Mouse (Mus musculus) spleen, postnatal 10 days (tissue): ENCODE results near the gene BC051019.

Experiments used
- DNase-seq, 2 experiments: peaks; one replicate each; pipeline ENCODE4 v3.0.0; 2021 to 2022; ENCODE audit warnings: low spot score in 2 of 2

BC051019 gene

DNA sequence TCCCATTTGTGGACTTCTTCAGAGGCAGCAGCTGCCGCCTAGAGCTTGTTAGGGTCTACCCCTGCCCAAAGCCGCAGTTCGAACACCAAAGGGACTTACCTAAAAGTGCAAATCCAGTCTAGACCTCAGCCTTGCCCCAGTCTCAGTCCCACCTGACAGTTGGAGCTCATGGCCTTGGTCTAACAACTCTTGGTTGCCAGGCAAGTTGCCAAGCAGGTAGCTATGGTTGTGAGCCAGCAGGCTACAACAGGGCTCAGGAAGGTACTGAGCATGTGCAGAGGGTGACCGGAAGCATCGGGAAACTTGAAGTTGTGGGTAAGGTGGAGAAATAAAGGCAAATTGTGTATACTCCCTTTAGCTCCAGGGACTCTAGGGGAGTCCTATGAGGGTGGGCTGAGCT is at the start of gene BC051019:
Gene BC051019 (minus strand): TSS at position 154 of the 400 bp plus-strand sequence.
- DNase-seq, result no peak

DNA sequence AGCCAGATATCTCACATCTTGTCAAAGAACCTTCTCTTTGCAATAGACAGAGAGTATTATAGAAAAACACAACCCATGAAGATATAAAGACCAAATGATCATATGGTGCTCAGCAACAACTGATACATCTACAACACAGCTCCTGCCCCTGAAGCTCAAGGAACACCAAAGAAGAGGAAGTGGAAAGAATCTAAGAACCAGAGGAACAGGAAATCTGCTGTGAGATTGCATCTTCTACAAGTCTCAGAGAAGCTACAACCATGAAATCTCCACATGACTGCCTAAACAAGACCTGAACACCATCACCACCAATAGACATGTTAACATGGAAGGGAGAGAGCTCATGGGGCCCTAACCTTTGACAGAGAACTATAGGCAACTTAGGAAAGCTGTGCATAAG is 48.6 kb upstream of the BC051019 start:
- no peak for DNase-seq

DNA sequence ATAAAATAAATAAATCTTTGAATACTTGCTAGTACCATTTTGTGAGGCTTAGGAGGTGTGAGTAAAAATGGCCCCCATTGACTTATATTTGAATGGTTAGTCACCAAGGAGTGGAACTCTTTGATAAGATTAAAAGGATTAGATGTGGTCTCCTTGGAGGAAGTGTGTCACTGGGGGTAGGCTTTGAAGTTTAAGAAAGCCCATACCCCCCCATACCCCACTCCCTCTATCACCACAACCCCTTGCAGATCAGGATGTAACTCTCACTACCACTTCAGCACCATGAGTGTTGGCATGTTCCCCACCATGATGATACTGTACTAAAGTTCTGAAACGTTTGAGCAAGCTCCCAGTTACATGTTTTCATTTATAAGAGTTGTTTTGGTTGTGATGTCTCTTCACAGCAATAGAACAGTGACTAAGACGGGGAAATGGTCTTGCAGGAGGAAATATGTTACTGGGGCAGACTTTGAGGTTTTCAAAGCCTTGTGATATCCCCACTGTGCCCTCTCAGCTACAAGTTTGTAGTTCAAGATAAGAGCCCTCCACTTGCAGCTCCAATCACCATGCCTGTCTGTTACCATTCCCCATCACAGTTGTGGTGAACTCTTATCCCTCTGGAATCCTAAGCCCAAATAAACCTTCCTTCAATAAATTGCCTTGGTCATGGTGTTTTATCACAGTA is 45.2 kb upstream of the BC051019 start:
- DNase-seq, result no peak

DNA sequence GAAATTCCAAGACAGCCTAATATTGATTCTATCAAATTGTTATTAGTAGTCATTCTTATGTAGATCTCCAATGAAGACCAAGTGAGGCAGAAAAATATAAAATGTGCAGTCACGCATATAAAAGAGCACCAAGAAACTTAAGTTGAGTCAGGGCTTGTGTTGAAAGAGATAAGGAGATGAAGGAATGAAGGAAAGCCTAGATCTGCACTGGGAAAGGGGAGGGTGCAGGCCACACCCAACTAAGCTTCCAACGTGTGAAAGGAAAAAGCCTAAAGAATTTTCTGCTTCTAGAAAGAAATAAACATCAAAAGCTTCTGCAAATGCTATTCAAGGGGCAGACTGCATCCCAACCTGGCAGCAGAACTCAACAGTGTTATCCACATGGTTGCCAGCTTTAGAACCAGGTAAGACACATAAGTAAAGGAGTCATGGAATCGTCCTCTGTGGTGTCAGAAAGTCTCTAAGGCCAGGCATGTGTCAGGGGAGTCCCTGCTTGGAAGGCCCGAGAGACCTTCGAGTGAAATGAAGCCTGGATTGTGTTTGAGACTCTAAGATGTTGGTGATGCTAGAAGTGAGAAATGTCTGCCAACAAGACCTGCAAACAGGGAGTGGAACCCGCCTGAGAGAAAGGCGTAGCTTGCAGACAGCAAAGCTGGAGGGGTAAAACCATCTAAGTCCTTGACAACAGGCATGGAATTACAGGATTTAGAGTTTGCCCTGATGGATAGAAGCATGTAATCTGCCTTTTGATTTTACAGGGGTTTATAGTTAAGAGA is 44.1 kb upstream of the BC051019 start:
- no peak for DNase-seq

DNA sequence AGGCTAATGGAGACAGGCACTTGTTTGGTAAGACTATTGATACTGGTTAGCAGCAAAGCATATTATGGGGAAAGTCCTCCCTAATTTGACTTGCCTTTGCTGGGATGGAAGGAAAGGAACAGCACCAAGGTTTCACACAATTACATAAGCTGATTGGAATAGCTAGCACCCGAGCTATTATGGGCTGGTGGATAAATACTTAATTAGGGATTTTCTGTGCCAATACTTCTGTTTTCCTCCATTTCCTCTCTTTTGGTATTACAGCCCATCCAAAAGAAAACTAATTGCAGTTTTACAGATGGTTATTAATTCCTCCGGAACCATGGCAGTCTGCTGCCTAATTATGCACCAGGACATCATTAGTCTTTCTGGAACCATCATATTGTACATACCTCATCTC is 40.4 kb upstream of the BC051019 start:
- DNase-seq, result no peak

DNA sequence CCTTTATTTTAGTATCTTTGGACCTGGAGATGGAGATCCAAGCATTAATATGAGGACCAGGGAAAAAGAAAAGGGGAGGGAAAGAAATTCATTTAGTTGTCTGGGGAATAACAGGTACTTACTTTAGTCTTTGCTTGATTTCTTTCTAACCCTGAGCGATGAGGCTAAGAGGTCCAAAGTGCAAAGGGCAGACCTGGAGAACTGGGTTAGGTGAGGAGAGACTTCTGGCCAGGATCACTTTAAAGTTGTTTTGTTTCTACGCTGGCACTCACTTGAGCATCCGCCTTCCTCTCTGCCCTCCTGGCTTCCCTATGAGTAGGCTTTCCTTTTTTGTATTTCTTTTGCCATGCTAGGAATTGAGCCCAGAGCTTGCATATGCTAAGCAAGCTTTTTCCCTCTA is 32.6 kb upstream of the BC051019 start:
- no peak for DNase-seq

DNA sequence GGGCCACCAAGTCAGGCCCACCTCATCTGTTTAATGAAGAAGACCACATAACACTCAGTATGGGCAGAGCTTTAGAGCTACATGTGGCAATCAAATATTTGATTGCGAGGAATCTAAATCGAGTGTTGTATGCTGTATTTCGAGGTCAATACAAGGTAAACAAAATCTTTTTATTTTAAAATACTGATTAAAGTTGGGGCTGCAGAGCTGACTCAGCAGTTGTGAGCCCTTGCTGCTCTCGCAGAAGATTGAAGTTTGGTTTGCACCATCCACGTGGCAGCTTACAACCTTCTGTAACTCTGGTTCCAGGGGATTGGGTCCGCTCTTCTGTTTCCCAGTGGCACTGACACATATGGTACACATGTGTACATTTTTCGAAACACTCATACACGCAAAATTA is 30.4 kb upstream of the BC051019 start:
- no peak for DNase-seq

DNA sequence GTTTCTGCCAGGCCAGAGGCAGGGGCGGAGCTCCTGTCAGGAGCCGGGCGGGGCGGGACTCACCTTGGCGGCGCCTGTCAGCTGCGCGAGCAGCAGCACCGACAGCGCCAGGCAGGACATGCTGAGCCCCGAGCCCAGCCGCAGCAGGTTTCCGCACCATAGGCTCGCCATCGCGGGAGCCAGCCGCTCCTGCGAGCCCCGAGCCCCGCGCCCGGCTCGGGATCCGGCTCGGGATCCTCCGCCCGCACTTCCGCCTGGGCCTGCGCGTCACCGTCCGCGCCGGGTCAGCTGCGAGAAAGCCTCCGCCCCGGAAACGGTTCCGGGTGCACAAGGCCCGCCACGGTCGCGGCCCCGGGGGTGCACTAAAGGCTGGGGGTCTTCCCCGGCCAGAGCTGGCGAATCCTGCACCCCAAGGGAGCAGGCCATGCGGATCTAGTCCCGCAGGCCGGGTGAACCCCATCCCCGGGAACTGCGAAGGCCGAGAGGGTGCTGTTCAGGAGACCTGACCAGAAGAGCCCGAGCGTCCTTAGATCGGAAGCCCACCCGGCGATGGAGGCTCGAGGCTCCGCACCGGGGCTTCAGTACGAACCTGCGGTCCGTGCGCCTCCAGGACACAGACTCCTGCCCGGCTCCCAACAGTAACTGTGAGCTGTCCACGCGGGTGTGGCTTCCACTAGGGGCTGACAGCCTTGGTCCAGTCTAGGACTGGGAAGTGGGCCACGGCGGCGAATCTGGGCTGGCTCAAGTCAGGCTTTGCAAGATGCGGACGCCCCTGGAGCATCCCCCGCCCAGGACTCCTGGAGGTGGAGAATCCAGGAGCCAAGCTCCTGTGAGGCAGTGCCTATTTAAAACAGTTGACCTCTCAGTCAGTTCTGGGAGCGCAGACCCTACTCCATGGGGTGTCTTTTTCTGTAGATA is 28.6 kb upstream of the BC051019 start, which contains the start of gene Tmem9b:
Gene Tmem9b (minus strand): TSS at position 868 of the 918 bp plus-strand sequence.
- peak; percentile 83 to 84 for DNase-seq

DNA sequence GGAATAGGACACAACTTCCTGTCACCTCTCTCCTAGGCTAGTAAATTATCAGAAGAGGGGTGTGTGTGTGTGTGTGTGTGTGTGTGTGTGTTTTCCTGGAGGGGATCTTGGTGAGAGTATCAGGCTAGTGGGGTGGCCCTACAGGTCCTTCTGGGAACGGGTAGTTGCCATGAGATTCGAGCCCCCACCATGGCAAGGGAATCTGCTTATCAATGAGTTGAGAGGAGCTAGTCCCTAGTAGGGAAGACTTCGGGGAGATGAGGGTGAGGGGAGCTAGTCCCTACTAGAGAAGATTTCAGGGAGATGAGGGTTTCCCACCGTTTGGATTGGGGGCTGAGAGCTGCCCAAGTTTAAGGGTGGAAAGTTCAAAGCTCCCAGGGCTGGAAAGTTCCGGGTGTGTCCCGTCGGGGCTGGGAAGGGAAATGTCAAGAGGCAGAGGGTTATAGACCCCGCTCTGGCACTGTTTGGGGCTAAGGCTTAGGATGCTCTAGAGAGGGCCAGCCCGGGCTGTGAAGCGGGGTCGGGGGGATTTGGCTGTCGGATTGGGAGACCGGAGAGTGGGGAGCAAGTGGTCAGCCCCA is 27.9 kb upstream of the BC051019 start:
- DNase-seq, result peak in 1 of 2 experiments; percentile 29

DNA sequence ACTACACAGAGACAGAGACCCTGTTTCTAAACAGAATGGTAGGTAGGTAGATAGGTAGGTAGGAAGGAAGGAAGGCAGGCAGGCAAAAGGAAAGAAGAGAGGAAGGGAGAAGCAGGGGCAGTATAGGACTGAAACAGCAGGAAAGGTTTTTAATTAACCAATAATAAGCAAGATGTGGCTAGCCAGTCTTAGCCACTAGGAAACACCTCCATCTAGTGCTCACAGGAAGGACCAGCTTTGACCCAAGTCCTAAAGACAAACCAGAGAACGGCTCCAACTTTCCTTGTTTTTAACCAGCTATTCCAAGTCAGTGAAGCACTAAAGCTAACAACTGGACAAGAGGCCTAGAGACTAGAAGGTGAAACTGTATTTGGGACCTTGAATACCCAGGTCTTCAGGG is 24.1 kb upstream of the BC051019 start:
- no peak for DNase-seq

DNA sequence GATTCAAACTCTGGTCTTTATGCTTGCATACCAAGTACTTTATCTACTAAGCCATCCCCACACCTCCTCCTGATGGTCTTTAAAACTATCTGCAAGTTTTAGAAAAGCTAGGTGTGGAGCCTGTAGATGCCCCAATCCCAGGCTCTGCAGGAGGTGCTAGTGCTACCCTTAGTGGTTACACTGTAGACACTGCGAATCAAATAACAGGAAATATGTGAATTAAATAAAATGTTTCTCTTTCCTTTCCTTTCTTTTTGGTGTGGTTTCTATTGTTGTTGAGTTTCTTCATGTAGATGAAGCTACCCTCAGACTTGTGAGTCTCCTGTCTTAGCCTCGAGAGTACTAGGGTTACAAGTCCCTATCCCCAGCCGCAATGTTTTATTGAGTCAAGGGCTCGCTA is 18.1 kb upstream of the BC051019 start:
- DNase-seq, result no peak

DNA sequence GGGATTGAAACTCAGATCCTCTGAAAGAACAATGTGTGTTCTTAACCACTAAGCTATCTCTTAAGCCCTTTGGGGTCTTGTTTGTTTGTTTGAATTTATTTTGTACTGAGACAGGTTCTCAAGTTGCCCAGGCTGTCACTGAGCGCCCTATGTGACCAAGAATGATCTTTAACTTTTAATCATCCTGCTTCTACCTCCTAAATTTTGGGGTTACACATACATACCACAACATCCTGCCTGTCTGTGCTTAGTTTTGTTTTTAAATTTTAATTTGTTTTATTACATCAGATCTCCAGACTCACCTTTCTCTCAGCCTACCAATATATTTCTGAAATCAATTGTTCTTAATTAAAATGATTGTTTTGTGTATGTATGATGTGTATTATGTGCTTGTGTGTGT is 17.4 kb upstream of the BC051019 start:
- no peak for DNase-seq

DNA sequence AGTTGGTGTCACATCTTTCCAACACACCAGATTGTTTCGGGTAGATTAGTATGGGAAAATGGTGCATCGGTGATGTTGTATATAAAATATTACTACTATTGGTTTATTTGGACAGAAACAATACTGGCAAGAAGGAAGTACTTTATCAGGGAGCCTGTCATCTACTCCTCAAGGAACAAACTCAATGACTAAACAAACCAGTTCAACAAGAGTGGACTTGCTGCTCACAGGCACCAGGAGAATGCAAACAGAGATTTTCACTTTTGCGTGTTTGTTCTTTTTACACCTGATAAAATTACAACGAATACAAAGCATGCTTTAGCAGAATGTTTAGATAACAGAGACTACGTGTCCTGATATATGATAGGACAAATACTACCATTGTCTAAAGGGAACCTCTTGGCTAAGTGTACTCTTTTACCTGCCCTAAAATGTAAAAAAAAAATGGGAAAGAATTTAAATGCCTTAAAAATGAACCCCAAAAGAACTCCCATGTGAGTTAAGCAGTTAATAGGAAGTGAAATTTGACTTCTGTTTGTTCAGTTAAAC is 16.2 kb upstream of the BC051019 start:
- DNase-seq, result no peak

DNA sequence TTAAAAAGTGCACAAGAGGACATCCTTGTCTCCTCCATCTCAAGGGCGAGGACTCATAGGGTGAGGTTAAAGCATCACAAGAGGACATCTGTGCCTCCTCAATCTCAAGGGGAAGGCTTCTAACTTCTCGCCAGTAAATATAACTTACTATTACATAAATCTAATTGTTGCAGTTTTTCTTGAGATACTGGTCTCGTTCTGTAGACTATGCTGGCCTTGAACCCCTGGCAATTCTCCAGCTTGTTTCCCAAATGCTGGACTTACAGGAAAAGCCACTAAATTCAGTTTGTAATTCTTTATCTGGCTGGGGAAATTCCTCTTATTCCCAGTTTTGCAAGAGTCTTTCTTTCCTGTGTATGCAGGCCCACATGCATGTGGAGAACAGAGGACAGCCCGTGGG is 11.2 kb upstream of the BC051019 start:
- DNase-seq, result no peak

DNA sequence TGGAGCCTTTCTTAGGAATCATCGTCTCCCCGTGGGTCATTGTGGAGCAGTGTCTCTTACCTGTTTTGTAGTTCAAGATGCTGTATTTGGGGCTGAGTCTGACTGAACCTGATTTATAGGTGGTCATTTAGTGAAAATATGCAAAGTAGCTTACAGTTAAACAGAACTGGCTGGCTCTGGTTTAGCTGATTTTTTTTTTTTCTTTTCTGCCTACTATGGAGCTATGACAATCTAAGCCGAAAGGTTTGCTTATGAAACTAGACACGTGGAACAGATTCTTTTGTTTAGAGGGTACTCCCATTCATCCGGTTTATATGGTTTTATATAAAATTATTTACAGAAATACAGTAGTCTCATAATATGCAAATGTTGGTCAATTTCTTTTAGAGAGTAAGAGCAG is 8.0 kb upstream of the BC051019 start, which contains the start of gene Ascl3:
Gene Ascl3 (minus strand): TSS at position 101 of the 400 bp plus-strand sequence.
- DNase-seq, result no peak

DNA sequence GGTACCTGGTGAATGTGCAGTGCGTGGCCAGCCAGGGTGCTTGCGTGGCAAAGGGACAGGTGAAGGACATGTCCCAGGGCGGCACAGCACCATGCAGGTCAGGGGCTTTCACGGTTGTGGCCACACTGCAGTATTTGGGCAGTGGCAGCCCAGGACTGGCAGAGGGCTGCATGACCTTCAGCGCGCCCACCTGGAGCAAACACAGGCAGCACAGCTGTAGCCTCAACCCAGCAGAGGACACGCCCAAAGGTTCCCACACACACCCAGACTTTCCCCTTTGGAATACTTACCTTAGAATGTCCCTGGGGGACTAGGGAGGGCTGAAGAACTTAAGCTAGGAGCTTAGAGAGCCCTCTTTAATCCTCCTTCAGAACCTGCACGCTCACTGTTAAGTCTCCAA is 536 bp downstream of the BC051019 start:
- DNase-seq, result no peak

DNA sequence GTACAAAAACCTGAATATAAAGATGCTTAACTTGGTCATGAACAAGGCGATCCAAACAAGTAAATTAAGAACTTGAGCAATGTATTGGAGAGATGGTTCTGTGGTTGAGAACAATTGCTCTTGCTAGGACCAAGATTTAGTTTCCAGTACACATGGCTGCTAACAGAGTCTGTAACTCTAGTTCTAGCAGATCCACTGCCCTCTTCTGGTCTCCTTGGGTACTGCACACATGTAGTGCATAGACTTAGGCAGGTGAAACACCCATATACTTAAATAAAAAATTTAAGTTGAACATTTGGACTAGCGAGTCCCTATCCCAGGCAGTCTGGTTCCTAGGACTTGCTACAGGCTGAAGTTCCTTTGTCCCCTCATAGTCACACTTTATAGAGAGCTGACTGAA is 1.0 kb downstream of the BC051019 start:
- peak in 1 of 2 experiments; percentile 48 for DNase-seq

DNA sequence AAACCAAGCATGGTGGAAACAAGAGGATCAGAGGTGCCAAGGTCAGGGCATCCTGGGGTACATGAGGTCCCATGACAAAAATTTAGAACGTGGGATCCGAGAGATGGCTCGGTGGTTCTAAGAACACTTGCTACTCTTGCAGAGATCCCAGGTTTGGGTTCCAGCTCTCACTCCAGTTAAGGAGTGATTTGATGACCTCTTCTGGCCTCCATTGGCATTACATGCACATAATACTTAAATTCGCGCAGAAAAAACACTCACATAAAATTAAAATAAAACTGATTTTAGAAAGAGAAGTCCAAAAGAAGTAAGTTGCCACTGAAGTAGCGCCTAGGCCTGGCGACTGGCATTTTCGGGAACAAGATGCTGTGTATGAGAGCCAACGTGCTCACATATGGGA is 4.4 kb downstream of the BC051019 start:
- DNase-seq, result peak in 1 of 2 experiments; percentile 36

DNA sequence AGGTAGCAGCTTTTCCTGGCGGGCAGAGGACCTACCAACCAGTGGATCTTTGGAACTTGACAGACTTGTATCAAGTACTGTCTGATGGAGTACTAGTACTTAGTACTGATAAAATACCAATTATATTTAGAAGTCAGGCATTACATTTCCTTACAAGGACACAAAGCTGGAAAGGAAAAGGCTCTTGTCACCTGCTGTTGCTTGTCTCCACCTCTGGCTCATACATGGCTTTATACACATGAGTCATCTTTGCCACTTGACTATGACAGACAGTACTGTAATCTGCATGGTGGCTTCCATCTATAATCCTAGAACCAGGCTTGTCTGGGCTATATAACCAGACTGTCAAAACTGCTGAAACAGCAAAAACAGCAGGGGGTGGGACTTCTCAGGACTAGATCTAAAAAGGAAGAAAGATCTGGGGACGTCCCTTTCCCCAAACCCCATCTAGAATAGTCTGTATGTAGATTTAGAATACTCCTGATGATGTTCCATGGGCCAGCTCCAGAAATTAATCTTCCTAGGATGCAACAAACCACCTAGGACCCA is 10.1 kb downstream of the BC051019 start:
- DNase-seq, result no peak

DNA sequence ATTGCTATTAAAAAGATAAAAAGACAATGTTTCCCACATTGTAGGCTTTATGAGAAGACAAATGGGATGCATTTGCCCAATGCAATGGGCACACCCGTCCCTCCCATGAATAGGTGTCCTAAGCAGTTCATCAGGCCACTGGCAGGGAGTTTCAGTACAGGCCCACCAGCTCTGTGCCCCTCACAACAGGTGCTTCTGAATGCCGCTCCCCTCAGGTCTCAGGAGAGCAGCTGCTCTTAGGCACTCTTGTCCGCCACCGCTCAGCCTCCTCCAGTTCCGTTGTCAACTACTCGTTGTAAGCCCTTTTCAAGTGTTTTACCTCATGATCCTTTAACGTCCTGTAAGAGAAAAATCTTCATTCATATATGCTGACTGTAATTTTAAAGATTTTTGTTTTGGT is 11.5 kb downstream of the BC051019 start:
- no peak for DNase-seq

DNA sequence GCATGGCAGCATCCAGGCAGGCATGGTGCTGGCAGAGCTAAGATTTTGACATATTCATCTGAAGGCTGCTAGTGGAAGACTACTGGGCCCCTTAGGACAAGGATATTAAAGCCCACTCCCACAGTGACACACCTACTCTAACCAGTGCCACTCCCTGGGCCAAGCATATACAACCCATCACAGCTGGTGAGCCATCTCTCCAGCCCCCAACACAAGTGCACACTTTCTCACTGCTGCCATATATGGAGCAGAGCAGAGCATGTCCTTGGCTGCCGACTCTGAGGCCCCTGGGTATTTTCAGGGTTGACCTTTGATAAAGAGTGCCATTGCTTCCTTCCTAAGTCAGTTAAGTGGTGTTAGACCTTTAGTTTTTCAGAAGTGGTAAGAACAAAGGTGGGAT is 13.6 kb downstream of the BC051019 start:
- no peak for DNase-seq
